ENCODE assay signal across 9 mouse cellular contexts in genomic region chr1:189675421-189675820, GRCm38 (mm10). TPM values are rescaled to one million over a fixed set of nuclear protein-coding genes. Genes with fewer than 3 reads are reported as not detected.
DNase-seq lines count a peak whose midpoint lies in the region; ATAC-seq and TF ChIP-seq lines count a peak whose summit lies in the region.
"Had no signal": no experiment of that assay in that cellular context is flagged by ENCODE, and none has a peak within 500 bp of the region (broad histone marks: within the 10 kb centered on the region; RNA-seq: fewer than 3 reads in every experiment).

No protein-coding gene starts in this region.

- no peak for TF ChIP-seq POLR2A in limb, embryonic 14.5 days (IDR thresholded peaks at IDR 0.05; ENCODE audit: borderline replicate concordance, extremely low read depth, insufficient read depth, insufficient read length)

- DNase-seq in embryo, embryonic 10 days (ENCODE audit: low spot score): peak; percentile 22
- DNase-seq in embryo, embryonic 9.5 days (ENCODE audit: extremely low spot score): no peak
- DNase-seq in limb, embryonic 14.5 days (ENCODE audit: low spot score): peak; percentile 46
- no peak for DNase-seq in limb, embryonic 10.5 days (ENCODE audit: low spot score)
- DNase-seq in adipocyte (ENCODE audit: low spot score): peak; percentile 58
- DNase-seq in kidney, adult 9 months: peak; percentile 51
- DNase-seq in natural killer cell, adult 2 months (ENCODE audit: low spot score in 2 of 2): peak; percentile 8 to 20

- H3K27me3 ChIP-seq in limb, embryonic 14.5 days (ENCODE audit: control insufficient read depth, insufficient read depth, low read length): no peaks in the 10 kb centered on the region
- no peaks in the 10 kb centered on the region for H3K27me3 ChIP-seq in limb, embryonic 10.5 days (ENCODE audit: low read depth, poor library complexity, severe bottlenecking)
- H3K27me3 ChIP-seq: liver, embryonic 15.5 days had no signal

- no peak for ATAC-seq in limb, embryonic 14.5 days (ENCODE audit: low FRiP score, low read depth)
- no peak for ATAC-seq in erythroid progenitor cell, adult 5-6 weeks (replicated peaks; ENCODE audit: low FRiP score, poor library complexity, severe bottlenecking)

- H3K4me1 ChIP-seq in limb, embryonic 14.5 days (ENCODE audit: control insufficient read depth, insufficient read depth, low read length): no peaks in the 10 kb centered on the region
- no peaks in the 10 kb centered on the region for H3K4me1 ChIP-seq in limb, embryonic 10.5 days
- H3K4me1 ChIP-seq: liver, embryonic 15.5 days had no signal

- no peaks in the 10 kb centered on the region for H3K9me3 ChIP-seq in limb, embryonic 14.5 days (ENCODE audit: control insufficient read depth, low read length)
- H3K9me3 ChIP-seq in limb, embryonic 10.5 days (replicated peaks): no peaks in the 10 kb centered on the region
- H3K9me3 ChIP-seq: liver, embryonic 15.5 days had no signal

- H3K9ac ChIP-seq in limb, embryonic 14.5 days (ENCODE audit: low read depth, low read length, severe bottlenecking): no peak overlapping the region
- H3K9ac ChIP-seq: liver, embryonic 15.5 days had no signal

- no peak overlapping the region for H3K27ac ChIP-seq in limb, embryonic 14.5 days (replicated peaks; ENCODE audit: low read depth, low read length)
- no peak overlapping the region for H3K27ac ChIP-seq in limb, embryonic 10.5 days
- H3K27ac ChIP-seq: liver, embryonic 15.5 days had no signal

- H3K4me3 ChIP-seq in limb, embryonic 14.5 days (replicated peaks; ENCODE audit: low read length): no peak overlapping the region
- no peak overlapping the region for H3K4me3 ChIP-seq in limb, embryonic 10.5 days
- H3K4me3 ChIP-seq: liver, embryonic 15.5 days had no signal

- 79% methylated on average over 1 of the region's 1 CpGs for whole genome bisulfite sequencing in limb, embryonic 14.5 days
- 88% methylated on average over 1 of the region's 1 CpGs for WGBS in limb, embryonic 10.5 days

- H3K36me3 ChIP-seq in limb, embryonic 14.5 days (ENCODE audit: control insufficient read depth, insufficient read depth, low read length): peaks cover 60% of the 10 kb centered on the region
- H3K36me3 ChIP-seq in limb, embryonic 10.5 days: peaks cover 97% of the 10 kb centered on the region

- no peak overlapping the region for H3K4me2 ChIP-seq in limb, embryonic 14.5 days (replicated peaks; ENCODE audit: low read depth, low read length, severe bottlenecking)
- H3K4me2 ChIP-seq: liver, embryonic 15.5 days had no signal

RNA-seq across cellular contexts. Expression of gene Cenpf, which starts 12.5 kb away (rescaled TPM):
- 13.8 and 16.1 TPM in 2 replicates for polyA plus RNA-seq in limb, embryonic 14.5 days (2012; rRNA removed)
- 58.8 and 69.2 TPM in 2 replicates for polyA plus RNA-seq in limb, embryonic 14.5 days (2014; fragmentation: Nextera tagmentation; extraction: Ambion mirVana)
- polyA plus RNA-seq in limb, embryonic 10.5 days (2016; fragmentation: Nextera tagmentation; extraction: Ambion mirVana): 78.5 and 93.0 TPM in 2 replicates
- total RNA-seq in erythroid progenitor cell, adult 5-6 weeks (2015; ENCODE audit: low replicate concordance): 411 and 449 TPM in 2 replicates
- total RNA-seq in erythroid progenitor cell, adult 5-6 weeks (2017; ENCODE audit: low replicate concordance): 652 and 695 TPM in 2 replicates

RNA-seq across cellular contexts. Expression of gene Ptpn14, which starts 52.6 kb away (rescaled TPM):
- polyA plus RNA-seq in limb, embryonic 14.5 days (2012; rRNA removed): 21.8 and 25.1 TPM in 2 replicates
- polyA plus RNA-seq in limb, embryonic 14.5 days (2014; fragmentation: Nextera tagmentation; extraction: Ambion mirVana): 16.1 and 16.4 TPM in 2 replicates
- polyA plus RNA-seq in limb, embryonic 10.5 days (2016; fragmentation: Nextera tagmentation; extraction: Ambion mirVana): 5.4 and 6.3 TPM in 2 replicates
- under 0.01 and 0.36 TPM in 2 replicates for total RNA-seq in erythroid progenitor cell, adult 5-6 weeks (2015; ENCODE audit: low replicate concordance)
- 0.13 TPM in 1 of 2 replicates, not detected in the other for total RNA-seq in erythroid progenitor cell, adult 5-6 weeks (2017; ENCODE audit: low replicate concordance)

Comparison
In these comparisons a context has a peak if more than half of its experiments do, and no peak if none do; other contexts are left out.
1. DNase-seq: peak in embryo, embryonic 10 days (single experiment), limb, embryonic 14.5 days (single experiment), adipocyte (single experiment), kidney, adult 9 months (single experiment) and natural killer cell, adult 2 months (2 of 2); none in embryo, embryonic 9.5 days (single experiment) and limb, embryonic 10.5 days (single experiment).